Mouse (Mus musculus) regulatory T cell (primary cell): ENCODE data around the gene Olfr845.

Experiments
- in situ Hi-C: fragments of 300-600 bp; cut with MboI, MseI; formaldehyde crosslinking; loops from one replicate; pipeline ENCODE4 v1.15.1; 2025; ENCODE audit warnings: high pct_unique_total_duplicates

Gene Olfr845

GRCm38 (mm10) chr9:19336157-19336556, at the start of gene Olfr845:
Olfr845 (plus strand) TSS chr9:19336457.
- in situ Hi-C loops = no loop called here

GRCm38 (mm10) chr9:19316047-19316446, 20.2 kb upstream of the Olfr845 start, which contains the start of gene Olfr844:
Olfr844 (plus strand) TSS chr9:19316347.
- in situ Hi-C loops = no loop called here

GRCm38 (mm10) chr9:19363905-19364304, 27.6 kb downstream of the Olfr845 start, which contains the start of gene Olfr846:
Olfr846 (minus strand) TSS chr9:19364005.
- in situ Hi-C loops = no loop called here

- in situ Hi-C loops = no loop called here
Observed at GRCm38 (mm10) chr9:19378569-19378968, 42.3 kb downstream of the Olfr845 start, which contains the start of gene Olfr847. Olfr847 (minus strand) TSS chr9:19378669.
